Mouse (Mus musculus): ENCODE results near the gene Osbpl9.

The Osbpl9 gene

DNA sequence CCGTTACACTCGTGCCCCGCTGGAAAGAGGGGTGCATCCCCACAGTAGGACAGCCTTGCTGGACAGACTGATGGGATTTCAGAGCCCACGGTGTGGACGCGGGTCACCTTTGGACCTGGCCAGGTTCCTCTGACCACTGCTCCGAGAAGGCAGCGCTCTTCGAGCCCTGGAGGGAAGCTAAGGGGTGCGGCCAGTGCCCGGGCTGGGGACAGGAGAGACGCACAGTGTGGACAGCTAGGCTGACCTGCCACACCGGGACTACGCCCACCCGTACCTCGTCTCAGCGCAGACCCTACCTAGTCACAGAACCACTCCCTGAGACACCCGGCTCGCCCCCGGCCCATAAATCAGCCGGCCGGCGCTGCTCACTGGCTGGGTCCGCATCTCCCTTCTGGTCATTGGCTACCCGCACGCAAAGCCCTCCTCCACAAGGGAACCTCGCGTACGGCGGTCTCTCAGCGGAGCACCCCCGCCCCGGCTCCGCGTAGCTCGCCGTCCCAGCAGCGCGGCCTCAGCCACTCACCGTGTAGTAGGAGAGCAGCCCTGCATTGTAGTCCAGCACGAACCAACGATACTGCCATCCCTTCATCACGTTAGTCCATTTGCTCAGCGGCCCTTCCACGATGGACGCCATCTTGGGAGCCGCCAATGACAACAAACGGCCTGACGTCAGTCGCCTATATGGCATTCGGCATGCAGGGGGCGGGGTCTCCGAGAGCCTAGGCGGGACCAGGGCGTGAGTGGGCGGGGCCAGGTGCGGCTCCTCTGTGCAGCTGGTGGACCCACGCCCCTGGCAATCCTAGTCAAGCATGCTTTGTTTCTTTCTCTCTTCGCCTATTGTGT lies at the start of gene Osbpl9:
Gene Osbpl9 (minus strand): TSS at position 691 of the 843 bp plus-strand sequence.
- DNase-seq, result peak; percentile 98

DNA sequence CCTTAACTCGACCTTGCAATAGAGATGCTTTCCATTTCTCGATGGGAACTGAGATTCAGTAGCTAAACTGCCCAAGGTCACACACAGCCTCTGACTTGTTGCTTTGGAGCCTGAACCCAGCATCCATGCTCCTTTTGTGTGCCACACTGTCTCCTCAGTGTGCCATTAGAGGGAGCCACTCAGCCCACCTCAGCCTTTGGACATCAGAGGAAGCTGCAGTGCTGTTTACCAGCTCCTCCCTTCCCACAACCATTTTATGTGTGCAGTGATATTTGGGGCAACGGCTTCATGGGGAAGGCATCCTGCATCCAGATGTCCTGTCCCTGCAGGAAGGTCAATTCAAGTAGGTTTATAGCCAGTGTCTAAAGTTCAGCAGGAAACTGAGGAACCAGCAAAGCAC lies 49.5 kb upstream of the Osbpl9 start:
- DNase-seq, result peak; percentile 60

DNA sequence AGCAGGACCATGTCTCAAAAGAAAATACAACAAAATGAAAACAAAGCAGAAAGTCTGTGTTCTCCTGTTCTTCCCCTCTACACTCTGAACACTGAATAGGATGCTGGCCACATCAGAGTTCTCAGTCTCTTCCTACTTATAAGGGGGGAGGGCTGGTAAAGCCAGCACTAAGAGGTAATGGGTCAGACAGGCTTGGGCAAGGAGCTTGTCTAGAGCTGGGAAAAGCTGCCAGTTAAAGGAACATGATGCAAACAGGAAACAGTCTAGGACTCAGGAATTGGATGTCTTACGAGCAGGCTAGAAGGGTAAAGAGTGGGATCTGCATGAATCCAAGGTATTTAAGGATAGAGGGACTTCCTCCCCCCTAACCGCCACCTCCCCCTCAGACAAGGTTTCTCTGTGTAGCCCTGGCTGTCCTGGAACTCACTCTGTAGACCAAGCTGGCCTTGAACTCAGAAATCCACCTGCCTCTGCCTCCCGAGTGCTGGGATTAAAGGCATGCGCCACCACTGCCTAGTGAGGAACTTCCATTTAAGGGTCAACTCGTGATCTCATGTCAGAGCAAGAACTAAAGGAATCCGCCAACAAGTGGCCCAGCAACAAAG lies 43.0 kb upstream of the Osbpl9 start:
- no peak for DNase-seq

DNA sequence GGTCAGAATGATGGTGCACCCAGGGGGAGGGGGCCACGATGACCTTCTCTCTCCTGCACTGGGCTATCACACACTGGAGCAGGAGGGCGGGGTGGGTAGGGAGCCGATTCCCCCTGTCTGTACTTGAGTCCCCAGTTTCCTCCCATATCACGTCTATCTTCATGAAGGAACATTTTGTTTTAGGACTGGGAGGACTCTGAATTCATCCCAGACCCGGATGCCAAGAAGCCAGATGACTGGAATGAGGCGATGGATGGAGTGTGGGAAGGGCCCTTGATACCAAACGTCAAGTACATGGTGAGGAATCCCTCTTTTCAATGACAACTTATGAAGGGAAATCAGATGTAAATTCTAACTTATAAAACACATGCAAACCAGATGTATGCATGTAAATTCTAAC lies 42.4 kb upstream of the Osbpl9 start:
- no peak for DNase-seq

DNA sequence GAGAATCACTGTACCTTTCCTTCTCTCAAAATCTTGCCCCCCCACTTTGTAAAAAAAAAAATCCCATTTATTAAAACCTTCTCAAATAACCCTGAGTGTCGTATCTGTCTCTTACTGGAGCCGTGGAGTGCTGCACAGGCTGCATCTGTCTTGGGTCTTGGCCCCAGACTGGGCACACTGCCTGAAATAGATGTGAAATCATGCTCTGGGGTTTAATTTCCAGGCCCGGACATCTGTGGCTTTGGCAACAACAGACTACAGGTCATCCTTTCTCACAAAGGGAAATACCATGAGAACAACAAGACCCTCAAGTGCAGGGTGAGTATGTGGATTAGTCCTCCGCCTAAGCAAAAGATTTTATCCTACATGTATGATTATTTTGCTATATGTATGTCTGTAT lies 39.9 kb upstream of the Osbpl9 start:
- no peak for DNase-seq

DNA sequence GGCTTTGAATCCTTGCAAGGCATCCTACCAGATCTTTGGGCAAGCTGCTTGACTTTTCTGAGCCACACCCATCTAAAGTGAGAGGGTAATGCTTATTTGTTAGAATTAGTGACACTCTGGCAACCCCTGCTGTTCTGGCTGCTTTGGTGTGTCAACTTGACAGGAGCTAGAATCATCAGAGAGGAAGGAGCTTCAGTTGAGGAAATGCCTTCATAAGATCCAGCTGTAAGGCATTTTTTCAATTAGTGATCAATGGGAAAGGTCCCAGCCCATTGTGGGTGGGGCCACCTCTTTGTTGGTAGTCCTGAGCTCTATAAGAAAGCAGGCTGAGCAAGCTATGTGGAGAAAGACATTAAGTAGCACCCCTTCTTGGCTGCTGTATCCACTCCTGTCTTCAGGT lies 39.1 kb upstream of the Osbpl9 start:
- DNase-seq, result no peak

DNA sequence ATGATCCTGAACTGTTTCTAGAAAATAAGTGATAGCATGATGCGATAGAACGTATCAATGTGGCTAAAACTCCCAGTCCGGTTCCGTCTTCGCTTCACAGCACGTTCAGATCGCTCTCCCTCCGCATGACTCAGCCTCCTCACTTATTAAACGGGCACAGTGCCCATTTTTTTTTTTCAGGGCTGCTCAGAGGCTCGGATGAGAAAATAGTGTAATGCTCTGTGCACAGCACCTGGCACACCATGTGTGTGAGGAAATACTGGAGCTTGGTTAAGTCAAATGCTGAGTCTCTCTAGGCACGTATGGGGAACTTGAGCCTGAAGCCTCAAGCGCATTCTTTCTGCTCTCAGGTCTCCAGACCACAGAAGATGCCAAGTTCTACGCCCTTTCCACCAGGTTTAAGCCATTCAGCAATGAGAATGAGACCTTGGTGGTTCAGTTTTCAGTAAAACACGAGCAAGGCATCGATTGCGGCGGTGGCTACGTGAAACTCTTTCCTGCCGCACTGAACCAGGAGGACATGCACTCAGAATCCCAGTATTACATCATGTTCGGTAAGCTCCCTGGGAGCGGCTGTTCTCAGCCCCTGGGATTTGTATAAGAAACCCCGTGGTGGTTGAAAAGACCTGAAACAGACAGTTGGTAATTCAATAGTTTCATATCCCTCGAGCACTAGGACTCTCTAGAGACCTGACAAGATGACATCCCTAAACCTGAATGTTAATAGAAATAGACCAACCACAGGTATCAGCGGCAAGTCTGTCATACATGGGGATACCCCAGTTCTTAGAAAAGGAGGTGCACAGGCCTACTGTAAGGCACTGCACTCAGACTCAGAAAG lies 36.6 kb upstream of the Osbpl9 start:
- DNase-seq, result no peak

DNA sequence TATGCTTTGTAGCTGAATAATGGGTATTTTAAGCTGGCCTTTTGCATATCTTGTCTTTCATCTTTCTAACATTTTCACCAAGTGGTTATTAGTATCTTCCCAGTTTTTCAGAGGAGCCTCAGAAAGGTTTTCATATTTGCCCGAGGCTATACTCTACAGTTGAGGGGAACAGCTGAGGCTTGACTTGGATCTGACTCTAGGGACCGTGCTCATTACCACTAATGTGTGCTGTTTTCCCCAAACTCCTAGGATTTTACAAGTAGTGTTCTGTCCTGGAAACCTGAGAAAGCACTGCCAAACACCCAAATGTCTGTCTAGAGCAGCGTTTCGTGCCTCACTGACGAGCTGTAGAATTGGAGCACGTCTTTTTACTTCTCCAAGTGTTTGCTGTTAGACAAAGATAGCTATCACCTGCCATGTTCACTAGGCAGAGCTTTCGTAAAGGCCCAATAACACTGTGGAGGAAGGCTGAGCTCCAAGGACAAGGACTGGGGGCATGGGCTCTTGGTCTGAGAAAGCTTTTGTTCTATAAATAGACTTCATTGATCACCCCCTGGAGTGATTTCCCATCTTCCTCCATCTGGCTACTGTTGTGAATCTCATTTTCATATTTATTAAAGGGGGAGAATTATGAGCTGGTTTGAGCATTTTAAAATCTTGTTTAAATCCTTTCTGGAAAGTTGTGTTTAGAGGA lies 34.3 kb upstream of the Osbpl9 start:
- no peak for DNase-seq

DNA sequence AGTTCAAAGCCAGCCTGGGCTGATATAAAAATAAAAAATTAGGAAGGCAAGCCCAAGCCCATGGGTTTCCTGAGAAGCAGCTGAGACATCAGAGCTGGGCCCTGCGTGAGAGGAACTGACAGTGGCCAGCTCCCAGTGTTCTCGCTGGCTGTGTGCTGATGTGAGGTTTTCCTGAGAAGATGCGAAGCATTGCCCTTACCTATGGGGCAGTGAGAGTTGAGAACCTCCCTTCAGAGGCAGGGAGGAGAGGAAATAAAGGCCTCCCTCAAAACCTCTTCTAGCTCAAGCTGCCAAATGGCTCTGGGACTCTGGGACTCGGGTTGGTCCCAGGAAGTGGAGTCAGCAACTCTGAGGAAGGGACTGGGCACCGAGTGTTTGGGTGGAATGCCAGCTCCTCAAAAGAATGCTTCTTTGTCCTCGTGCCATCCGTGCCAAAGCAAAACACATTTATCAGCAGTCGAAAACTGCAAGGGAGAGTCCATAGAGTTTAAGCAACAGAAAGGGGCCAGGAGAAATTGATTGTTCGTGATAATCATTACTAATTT lies 32.8 kb upstream of the Osbpl9 start:
- DNase-seq, result no peak

DNA sequence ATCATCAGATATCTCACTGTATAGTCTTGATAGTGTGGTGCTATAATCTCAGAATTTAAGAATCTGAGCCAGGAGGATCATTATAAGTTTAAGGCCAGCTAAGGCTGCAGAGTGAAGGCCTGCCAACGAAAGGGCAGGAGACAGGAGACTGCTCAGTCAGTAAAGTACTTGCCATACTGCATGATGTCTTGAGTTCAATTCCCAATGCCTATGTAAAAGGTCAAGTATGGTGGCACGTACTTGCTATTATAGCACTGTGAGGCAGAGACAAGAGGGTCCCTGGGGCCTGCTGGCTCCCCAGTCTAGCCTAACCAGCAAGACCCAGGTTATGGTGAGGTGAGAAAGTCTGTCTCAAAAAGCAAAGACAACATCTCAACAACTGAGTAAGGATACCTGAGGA lies 32.1 kb upstream of the Osbpl9 start, which contains the start of gene Calr4:
Gene Calr4 (plus strand): TSS at position 301 of the 400 bp plus-strand sequence.
- DNase-seq, result no peak

DNA sequence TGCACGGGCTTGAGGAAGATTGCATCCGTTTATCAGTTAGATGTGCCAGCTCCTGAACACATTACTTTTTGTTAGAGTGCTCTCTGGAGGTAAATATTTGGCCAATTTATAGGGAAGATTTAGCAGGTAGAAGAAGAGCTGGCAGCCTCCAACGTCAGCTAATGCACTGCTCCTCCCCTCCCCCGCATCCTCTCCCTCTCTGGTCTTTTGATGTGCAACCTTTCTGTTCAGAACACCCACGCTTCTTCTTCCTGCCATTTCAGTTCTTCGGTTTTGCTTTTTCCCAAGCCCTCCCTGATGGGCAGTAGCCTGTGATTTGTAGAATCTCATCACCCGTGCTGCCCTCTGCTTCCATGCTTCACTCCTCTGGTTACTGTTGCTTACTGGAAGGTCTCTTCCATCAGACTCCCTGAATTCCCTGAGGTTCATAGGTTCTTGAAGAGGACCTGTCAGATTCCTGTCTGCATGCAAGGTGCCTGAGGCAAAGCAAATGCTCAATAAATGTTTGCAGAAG lies 27.8 kb upstream of the Osbpl9 start:
- DNase-seq, result no peak

DNA sequence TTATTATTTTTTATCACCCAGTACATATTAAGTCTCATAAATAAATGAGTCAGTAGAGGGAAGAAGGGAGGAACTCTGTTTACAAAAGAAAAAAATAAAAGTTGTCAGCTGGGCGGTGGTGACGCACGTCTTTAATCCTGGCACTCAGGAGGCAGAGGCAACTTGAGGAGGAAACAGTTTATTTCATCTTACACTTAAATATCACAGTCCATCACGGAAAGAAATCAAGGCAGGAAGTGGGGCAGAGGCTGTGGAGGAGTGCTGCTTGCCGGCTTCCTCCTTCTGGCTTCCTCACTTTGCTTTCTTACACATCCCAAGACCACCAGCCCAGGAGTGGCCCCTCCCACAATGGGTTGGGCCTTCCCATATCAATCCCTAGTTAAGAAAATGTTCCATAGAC lies 24.0 kb upstream of the Osbpl9 start:
- no peak for DNase-seq

DNA sequence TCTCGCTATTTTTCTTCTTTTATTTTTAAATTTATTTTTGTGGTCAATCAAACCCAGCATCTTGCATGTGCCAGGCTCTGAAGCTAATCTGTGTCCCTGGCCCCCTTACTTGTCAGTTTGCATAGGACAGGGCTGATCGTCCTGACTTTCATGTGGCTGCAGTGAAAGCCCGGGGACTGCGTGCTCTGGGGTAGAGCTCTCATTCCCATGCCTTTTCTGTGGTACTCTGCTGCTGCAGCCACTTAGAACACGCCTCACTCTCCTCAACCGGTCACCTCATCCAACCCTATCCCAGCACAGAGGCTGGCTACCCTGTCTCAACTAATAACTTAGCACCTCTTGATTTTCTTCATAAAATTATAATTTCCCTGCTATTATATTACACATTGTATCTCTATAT lies 23.5 kb upstream of the Osbpl9 start:
- no peak for DNase-seq

DNA sequence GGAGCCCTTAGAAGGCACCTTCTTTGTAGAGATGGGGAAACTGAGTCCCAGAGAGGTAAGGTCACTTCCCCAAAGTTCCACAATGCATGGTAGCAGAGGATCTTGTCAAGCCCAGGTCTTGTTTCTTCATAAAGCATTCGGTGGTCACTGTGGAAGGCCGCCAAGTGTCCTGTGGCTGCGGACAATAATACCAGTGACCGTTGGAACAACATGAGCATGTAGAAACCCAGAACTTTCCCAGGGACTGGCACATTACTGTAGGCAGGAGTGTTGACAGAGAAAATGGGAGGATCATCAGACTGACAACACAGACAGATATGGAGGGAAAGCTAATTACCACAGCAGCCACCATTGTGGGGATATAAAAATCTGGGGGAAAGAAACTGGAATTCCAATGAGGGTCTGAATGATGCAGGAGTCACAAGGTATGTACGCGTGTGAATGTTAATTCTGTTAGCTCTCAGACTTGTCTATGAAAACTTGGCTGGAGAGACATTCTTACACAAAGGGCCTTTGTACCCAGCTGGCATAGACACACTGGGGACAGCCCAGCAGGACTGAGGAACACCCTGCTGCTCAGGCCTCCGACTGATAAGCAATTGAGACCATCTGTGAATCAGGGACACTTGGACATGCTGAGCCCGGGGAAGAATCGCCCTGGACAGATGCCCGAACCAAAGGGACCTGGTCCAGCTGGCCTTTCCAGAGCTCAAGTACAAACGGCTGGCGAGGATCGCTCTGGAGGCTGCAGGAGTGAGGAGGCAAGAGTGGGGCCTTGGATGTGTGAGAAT lies 22.9 kb upstream of the Osbpl9 start:
- DNase-seq, result no peak

DNA sequence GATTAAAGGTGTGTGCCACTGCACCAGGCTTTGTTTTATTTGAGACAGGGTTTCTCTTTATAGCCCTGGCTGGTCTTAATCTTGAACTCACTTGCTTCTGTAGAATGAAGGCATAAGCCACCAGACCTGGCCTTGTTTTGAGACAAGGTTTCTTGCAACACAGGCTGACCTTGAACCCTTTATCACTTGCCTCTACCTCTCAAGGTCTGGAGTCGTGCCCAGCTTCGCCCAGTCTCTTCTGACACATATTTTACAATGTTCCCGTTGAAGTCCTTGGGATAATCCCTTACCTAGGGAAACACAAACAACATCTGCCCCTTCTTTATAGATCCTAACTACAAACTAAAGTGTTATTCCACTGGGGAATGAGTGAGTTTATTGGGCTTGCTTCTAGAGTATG lies 19.9 kb upstream of the Osbpl9 start:
- no peak for DNase-seq

DNA sequence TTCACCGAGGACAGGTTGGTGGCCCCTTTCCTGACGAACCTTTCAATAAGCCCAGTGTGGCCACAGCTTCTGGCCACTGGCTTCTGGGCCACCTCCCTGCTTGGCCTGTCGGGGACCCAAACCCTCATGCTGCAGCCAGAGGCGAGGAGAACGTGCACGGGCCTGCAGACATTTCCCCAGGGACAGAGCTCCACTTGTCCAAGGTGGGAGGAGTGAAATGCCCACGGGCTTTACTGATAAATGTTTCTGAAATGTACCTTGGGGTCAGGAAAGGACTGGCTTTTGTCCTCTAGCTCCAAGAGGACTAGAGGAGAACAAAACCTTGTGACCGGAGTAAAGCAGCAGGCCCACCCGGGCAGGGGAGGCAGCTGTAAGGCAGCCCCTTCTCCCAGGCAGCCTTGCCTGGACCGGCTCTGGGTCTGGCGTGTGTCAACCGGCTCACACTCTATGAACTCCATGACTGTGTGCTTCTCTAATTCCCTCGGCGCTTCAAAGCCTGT lies 18.4 kb upstream of the Osbpl9 start:
- no peak for DNase-seq

DNA sequence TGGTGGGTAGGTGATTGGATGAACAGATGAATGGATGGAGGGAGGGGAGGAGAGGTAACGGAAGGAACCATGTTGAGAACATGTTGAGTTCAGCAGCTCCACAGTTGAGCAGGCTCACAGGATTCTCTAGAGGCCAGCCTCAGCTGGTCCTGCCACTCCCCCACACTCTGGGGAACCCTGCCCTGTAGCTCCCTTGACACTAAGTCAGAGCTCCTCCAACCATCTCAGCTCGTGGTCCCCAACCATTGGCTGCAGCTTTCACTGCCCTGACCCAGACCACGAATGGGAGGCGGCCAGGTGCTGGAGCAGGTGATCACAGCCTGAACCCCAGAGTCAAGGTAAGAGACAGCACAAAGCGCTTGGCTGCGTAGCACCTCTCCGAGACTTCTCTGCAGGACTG lies 15.9 kb upstream of the Osbpl9 start:
- no peak for DNase-seq

DNA sequence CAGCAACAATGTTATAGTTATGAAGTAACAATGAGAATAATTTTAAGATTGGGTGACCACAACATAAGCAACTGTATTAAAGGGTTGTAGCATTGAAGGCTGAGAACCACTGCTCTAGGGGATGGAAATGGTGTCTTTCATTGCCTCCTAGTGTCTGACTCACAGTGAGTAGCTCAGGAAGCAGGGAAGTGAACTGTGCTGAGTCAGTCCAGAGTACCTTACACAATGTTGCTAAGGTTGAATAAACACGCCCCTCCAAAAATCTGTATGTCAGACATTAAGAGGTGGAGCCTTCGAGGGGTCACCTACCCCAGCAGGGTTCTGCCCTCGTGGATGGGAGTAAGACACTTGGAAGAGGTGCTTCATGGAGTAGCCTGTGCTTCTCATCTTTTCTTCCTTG lies 11.9 kb upstream of the Osbpl9 start:
- DNase-seq, result no peak

DNA sequence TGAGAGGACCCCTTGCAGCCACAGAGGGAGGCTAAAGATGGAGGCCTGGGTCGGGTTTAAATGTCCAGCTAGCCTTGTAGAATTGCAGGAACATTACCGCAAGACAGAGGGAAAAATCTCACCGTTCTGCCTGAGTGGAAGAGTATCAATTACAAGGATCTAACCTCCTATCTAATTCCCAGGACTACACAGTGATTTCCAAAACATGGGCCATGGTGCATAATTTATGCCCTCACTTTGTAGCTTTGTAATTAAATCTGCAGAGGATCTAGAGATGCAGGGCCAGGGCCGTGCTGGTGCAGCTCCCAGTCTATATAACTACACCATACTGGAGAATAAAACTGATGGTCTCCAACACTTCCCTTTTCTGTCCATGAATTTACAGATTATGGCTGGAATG lies 8.8 kb upstream of the Osbpl9 start:
- no peak for DNase-seq

DNA sequence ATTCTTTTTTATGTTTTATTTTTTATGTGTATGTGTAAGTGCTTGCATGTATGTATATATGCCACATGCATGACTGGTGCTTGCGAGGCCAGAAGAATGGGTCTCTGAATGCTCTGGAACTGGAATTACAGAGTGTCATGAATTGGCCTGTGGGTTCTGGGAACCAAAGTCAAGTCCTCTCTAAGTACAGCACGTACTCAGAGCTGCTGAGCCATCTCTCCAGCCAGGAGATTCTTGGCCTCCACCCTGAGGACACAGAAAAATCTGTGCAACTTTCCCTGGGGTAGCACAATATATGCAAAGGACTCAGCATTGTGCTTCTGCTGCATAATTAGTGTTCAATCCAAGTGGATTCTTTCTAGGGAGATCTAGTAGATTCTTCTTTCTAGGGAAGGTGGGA lies 8.2 kb upstream of the Osbpl9 start:
- no peak for DNase-seq

DNA sequence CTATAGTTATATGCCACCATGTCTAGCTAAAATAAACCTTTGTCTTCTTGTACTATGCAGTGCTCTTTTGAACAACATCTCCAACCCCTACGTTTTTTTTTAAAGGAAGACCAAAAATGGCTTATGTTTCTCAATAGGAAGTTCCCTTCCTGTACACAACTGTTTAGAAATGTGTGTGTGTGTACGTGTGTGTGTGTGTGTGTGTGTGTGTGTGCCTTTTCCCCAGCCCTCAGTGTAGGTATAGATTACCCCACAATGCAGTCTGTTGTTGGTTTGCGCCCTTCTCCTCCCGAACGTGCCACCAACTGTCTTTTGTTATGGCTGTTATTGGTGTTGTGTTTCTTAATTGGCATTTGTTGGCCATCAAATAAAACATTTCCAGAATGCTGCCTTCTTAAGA lies 5.5 kb upstream of the Osbpl9 start:
- DNase-seq, result no peak
